Comparison of ENCODE assay signal across 10 mouse cellular contexts in genomic region chr11:88155998-88156397, GRCm38 (mm10). TPM values are rescaled to one million over a fixed set of nuclear protein-coding genes. Genes with fewer than 3 reads are reported as not detected.
DNase-seq lines count a peak whose midpoint lies in the region; ATAC-seq and TF ChIP-seq lines count a peak whose summit lies in the region.
"Had no signal": no experiment of that assay in that cellular context is flagged by ENCODE, and none has a peak within 500 bp of the region (broad histone marks: within the 10 kb centered on the region; RNA-seq: fewer than 3 reads in every experiment).

No protein-coding gene starts in this region.

- no peak for TF ChIP-seq EP300 in stomach, postnatal 0 days (optimal IDR thresholded peaks at IDR 0.05)

- DNase-seq in gastrocnemius, adult 18-20 months (ENCODE audit: low spot score) = peak; percentile 74
- DNase-seq in gastrocnemius, postnatal 10 days = no peak
- no peak for DNase-seq in midbrain, embryonic 10.5 days (ENCODE audit: low spot score)
- no peak for DNase-seq in limb, embryonic 10.5 days (ENCODE audit: low spot score)
- no peak for DNase-seq in stomach, postnatal 0 days (ENCODE audit: low spot score)
- no peak for DNase-seq in cerebellum, adult 18-20 months
- no peak for DNase-seq in urinary bladder, adult 2 months (ENCODE audit: low spot score)
- DNase-seq: cerebellum, adult 8-10 months had no signal

- H3K4me3 ChIP-seq in midbrain, embryonic 10.5 days = no peak overlapping the region
- no peak overlapping the region for H3K4me3 ChIP-seq in midbrain, embryonic 16.5 days (ENCODE audit: low read depth, low read length)
- H3K4me3 ChIP-seq in limb, embryonic 10.5 days = no peak overlapping the region
- no peak overlapping the region for H3K4me3 ChIP-seq in stomach, postnatal 0 days (ENCODE audit: low read depth, low read length)

- peaks cover 92% of the 10 kb centered on the region for H3K4me1 ChIP-seq in midbrain, embryonic 10.5 days
- H3K4me1 ChIP-seq in midbrain, embryonic 16.5 days (ENCODE audit: control insufficient read depth, insufficient read depth, low read length) = peaks cover 40% of the 10 kb centered on the region
- peaks cover 88% of the 10 kb centered on the region for H3K4me1 ChIP-seq in limb, embryonic 10.5 days
- peaks cover 40% of the 10 kb centered on the region for H3K4me1 ChIP-seq in stomach, postnatal 0 days (replicated peaks; ENCODE audit: control insufficient read depth, insufficient read depth)

- no peak for TF ChIP-seq CTCF in stomach, postnatal 0 days (IDR thresholded peaks at IDR 0.05; ENCODE audit: low read depth)

- H3K36me3 ChIP-seq in midbrain, embryonic 10.5 days = peaks cover 10% of the 10 kb centered on the region; the same call in 1 of the 2 replicates
- H3K36me3 ChIP-seq in midbrain, embryonic 16.5 days (ENCODE audit: control insufficient read depth, insufficient read depth, low read length) = no peaks in the 10 kb centered on the region
- 0 out of 2 replicates have a peak, but pooled peaks cover 3% of the 10 kb centered on the region for H3K36me3 ChIP-seq in limb, embryonic 10.5 days
- H3K36me3 ChIP-seq in stomach, postnatal 0 days (ENCODE audit: control insufficient read depth, insufficient read depth, low read length) = no peaks in the 10 kb centered on the region

- H3K9ac ChIP-seq in midbrain, embryonic 16.5 days (ENCODE audit: low read depth, low read length) = no peak overlapping the region
- 0 out of 2 replicates have a peak overlapping the region, but pooled peaks have one; percentile 38 for H3K9ac ChIP-seq in stomach, postnatal 0 days (ENCODE audit: low read length)

- H3K9me3 ChIP-seq in midbrain, embryonic 10.5 days (replicated peaks) = no peaks in the 10 kb centered on the region
- H3K9me3 ChIP-seq in midbrain, embryonic 16.5 days (replicated peaks; ENCODE audit: control insufficient read depth, low read length, poor library complexity, severe bottlenecking) = no peaks in the 10 kb centered on the region
- no peaks in the 10 kb centered on the region for H3K9me3 ChIP-seq in limb, embryonic 10.5 days (replicated peaks)
- no peaks in the 10 kb centered on the region for H3K9me3 ChIP-seq in stomach, postnatal 0 days (ENCODE audit: control insufficient read depth, low read length)

- H3K27ac ChIP-seq in midbrain, embryonic 10.5 days (replicated peaks) = peak overlapping the region; percentile 80
- no peak overlapping the region for H3K27ac ChIP-seq in midbrain, embryonic 16.5 days (ENCODE audit: low read length)
- peak overlapping the region; percentile 79 for H3K27ac ChIP-seq in limb, embryonic 10.5 days
- H3K27ac ChIP-seq in stomach, postnatal 0 days (replicated peaks) = peak overlapping the region; percentile 66

- no peak overlapping the region for H3K4me2 ChIP-seq in midbrain, embryonic 16.5 days (ENCODE audit: low read length)
- H3K4me2 ChIP-seq in stomach, postnatal 0 days (replicated peaks; ENCODE audit: low read depth) = no peak overlapping the region

- 66% methylated on average over 8 of the region's 8 CpGs for WGBS in midbrain, embryonic 10.5 days
- 66% methylated on average over 8 of the region's 8 CpGs for WGBS in midbrain, embryonic 16.5 days
- WGBS in limb, embryonic 10.5 days = 47% methylated on average over 8 of the region's 8 CpGs
- 48% methylated on average over 8 of the region's 8 CpGs for WGBS in stomach, postnatal 0 days

- ATAC-seq in midbrain, embryonic 16.5 days = no peak
- ATAC-seq in stomach, postnatal 0 days (ENCODE audit: low FRiP score, low TSS enrichment) = no peak
- ATAC-seq: forebrain, embryonic 14.5 days had no signal

- peaks cover 17% of the 10 kb centered on the region; the same call in 1 of the 2 replicates for H3K27me3 ChIP-seq in midbrain, embryonic 10.5 days (ENCODE audit: low read depth, poor library complexity, severe bottlenecking)
- H3K27me3 ChIP-seq in midbrain, embryonic 16.5 days (ENCODE audit: control insufficient read depth, insufficient read depth, low read depth, low read length) = no peaks in the 10 kb centered on the region
- no peaks in the 10 kb centered on the region for H3K27me3 ChIP-seq in limb, embryonic 10.5 days (ENCODE audit: low read depth, poor library complexity, severe bottlenecking)
- no peaks in the 10 kb centered on the region for H3K27me3 ChIP-seq in stomach, postnatal 0 days (ENCODE audit: control insufficient read depth, insufficient read depth, low read length)

RNA-seq across cellular contexts. Expression of gene Mrps23, which starts 48.2 kb away (rescaled TPM):
- total RNA-seq in gastrocnemius, adult 18-20 months (2021) = 100 to 1,000 TPM; 147 to 169 TPM
- total RNA-seq in gastrocnemius, postnatal 10 days (2021) = 100 to 1,000 TPM; 121 to 133 TPM
- 70.6 and 78.8 TPM in 2 replicates for polyA plus RNA-seq in midbrain, embryonic 10.5 days (2016; fragmentation: Nextera tagmentation; extraction: Ambion mirVana)
- 65.4 and 66.9 TPM in 2 replicates for polyA plus RNA-seq in midbrain, embryonic 16.5 days (2015; fragmentation: Nextera tagmentation; extraction: Ambion mirVana)
- polyA plus RNA-seq in limb, embryonic 10.5 days (2016; fragmentation: Nextera tagmentation; extraction: Ambion mirVana) = 57.9 and 68.1 TPM in 2 replicates
- polyA plus RNA-seq in stomach, postnatal 0 days (2015; fragmentation: Nextera tagmentation; extraction: Ambion mirVana) = 54.7 and 55.4 TPM in 2 replicates
- polyA plus RNA-seq in urinary bladder, adult 2 months (2012; rRNA removed) = 77.3 and 83.9 TPM in 2 replicates

RNA-seq across cellular contexts. Expression of gene Cuedc1, which starts 58.1 kb away (rescaled TPM):
- 100 to 1,000 TPM in 1 of 2 experiments, 10 to 100 TPM in 1; 95.6 to 121 TPM for total RNA-seq in gastrocnemius, adult 18-20 months (2021)
- total RNA-seq in gastrocnemius, postnatal 10 days (2021) = 10 to 100 TPM; 50.5 to 60.6 TPM
- 26.4 and 27.2 TPM in 2 replicates for polyA plus RNA-seq in midbrain, embryonic 10.5 days (2016; fragmentation: Nextera tagmentation; extraction: Ambion mirVana)
- 46.1 and 54.7 TPM in 2 replicates for polyA plus RNA-seq in midbrain, embryonic 16.5 days (2015; fragmentation: Nextera tagmentation; extraction: Ambion mirVana)
- polyA plus RNA-seq in limb, embryonic 10.5 days (2016; fragmentation: Nextera tagmentation; extraction: Ambion mirVana) = 15.0 and 22.6 TPM in 2 replicates
- polyA plus RNA-seq in stomach, postnatal 0 days (2015; fragmentation: Nextera tagmentation; extraction: Ambion mirVana) = 12.8 and 13.7 TPM in 2 replicates
- polyA plus RNA-seq in urinary bladder, adult 2 months (2012; rRNA removed) = 62.4 and 86.0 TPM in 2 replicates
